Mouse (Mus musculus): ENCODE results near the gene Rpl18. TPM values are rescaled to one million over a fixed set of nuclear protein-coding genes. Genes with fewer than 3 reads are reported as not detected.

Gene Rpl18
- polyA plus RNA-seq, 1 experiment: 3,224 TPM

GRCm38 (mm10) chr7:45693921-45694591, 21.2 kb upstream of the Rpl18 start, which contains the start of gene Sec1:
Sec1 (minus strand) TSS chr7:45694402.
- no peak within 1 kb of the TSS for H3K4me2 ChIP-seq (ENCODE audit: low read depth)
- no peak within 1 kb of the TSS for H3K4me3 ChIP-seq
- H3K79me2 ChIP-seq (ENCODE audit: control insufficient read depth, insufficient read depth): no peaks in the 10 kb centered on the region
- H3K27me3 ChIP-seq (ENCODE audit: control insufficient read depth, insufficient read depth, insufficient read length): no peaks in the 10 kb centered on the region
- TF ChIP-seq TCF12 (IDR thresholded peaks at IDR 0.05; ENCODE audit: insufficient read depth, poor library complexity, severe bottlenecking): no peak
- no peak for TF ChIP-seq REST (IDR thresholded peaks at IDR 0.05; ENCODE audit: insufficient read depth, insufficient read length)
- no peak for TF ChIP-seq TCF3 (IDR thresholded peaks at IDR 0.05; ENCODE audit: insufficient read length, low read depth)
- no peaks in the 10 kb centered on the region for H3K36me3 ChIP-seq (ENCODE audit: control insufficient read depth, insufficient read depth)
- H3ac ChIP-seq (ENCODE audit: control insufficient read depth, insufficient read length): no peak within 1 kb of the TSS

- Histone ChIP-seq H3K4me2 (ENCODE audit: low read depth) (no peak overlapping the region), H3K36me3 (ENCODE audit: control insufficient read depth, insufficient read depth) (no peaks in the 10 kb centered on the region), H3K27me3 (ENCODE audit: control insufficient read depth, insufficient read depth, insufficient read length) (peaks cover 10% of the 10 kb centered on the region), H3K79me2 (ENCODE audit: control insufficient read depth, insufficient read depth) (no peaks in the 10 kb centered on the region), H3K4me3 (no peak overlapping the region), H3ac (ENCODE audit: control insufficient read depth, insufficient read length) (no peak overlapping the region)
- TF ChIP-seq CEBPB (IDR thresholded peaks at IDR 0.05; ENCODE audit: insufficient read depth, poor library complexity, severe bottlenecking): no peak
- no peak for TF ChIP-seq POLR2AphosphoS2 (IDR thresholded peaks at IDR 0.05; ENCODE audit: insufficient read length, low read depth)
- TF ChIP-seq USF1 (IDR thresholded peaks at IDR 0.05; ENCODE audit: low read depth): no peak
- TF ChIP-seq TCF12 (IDR thresholded peaks at IDR 0.05; ENCODE audit: insufficient read depth, poor library complexity, severe bottlenecking): no peak
- no peak for TF ChIP-seq E2F4 (IDR thresholded peaks at IDR 0.05; ENCODE audit: insufficient read depth)
- TF ChIP-seq MYOG (IDR thresholded peaks at IDR 0.05; ENCODE audit: control insufficient read depth in 1 of 3, insufficient read depth in 1 of 3, insufficient read length in 2 of 3, low read depth in 2 of 3): no peak
- TF ChIP-seq SRF (IDR thresholded peaks at IDR 0.05; ENCODE audit: control insufficient read depth, insufficient read length, low read depth): no peak
- no peak for TF ChIP-seq REST (IDR thresholded peaks at IDR 0.05; ENCODE audit: insufficient read depth, insufficient read length)
- TF ChIP-seq MYOD1 (IDR thresholded peaks at IDR 0.05; ENCODE audit: control insufficient read depth in 1 of 3, insufficient read length in 2 of 3, low read depth in 2 of 3): no peak
- TF ChIP-seq POLR2A (IDR thresholded peaks at IDR 0.05; ENCODE audit: insufficient read length, low read depth): no peak
- no peak for TF ChIP-seq MAX (IDR thresholded peaks at IDR 0.05; ENCODE audit: low read depth)
- TF ChIP-seq TCF3 (IDR thresholded peaks at IDR 0.05; ENCODE audit: insufficient read length, low read depth): no peak
These were observed 20.2 kb upstream of the Rpl18 start for GRCm38 (mm10) chr7:45695098-45695497.

GRCm38 (mm10) chr7:45697894-45698293, 17.4 kb upstream of the Rpl18 start:
- Histone ChIP-seq H3K27me3 (ENCODE audit: control insufficient read depth, insufficient read depth, insufficient read length) (peaks cover 16% of the 10 kb centered on the region), H3K4me2 (ENCODE audit: low read depth) (no peak overlapping the region), H3ac (ENCODE audit: control insufficient read depth, insufficient read length) (no peak overlapping the region), H3K4me3 (no peak overlapping the region), H3K36me3 (ENCODE audit: control insufficient read depth, insufficient read depth) (no peaks in the 10 kb centered on the region), H3K79me2 (ENCODE audit: control insufficient read depth, insufficient read depth) (no peaks in the 10 kb centered on the region)
- no peak for TF ChIP-seq TCF3 (IDR thresholded peaks at IDR 0.05; ENCODE audit: insufficient read length, low read depth)
- TF ChIP-seq MAX (IDR thresholded peaks at IDR 0.05; ENCODE audit: low read depth): no peak
- no peak for TF ChIP-seq TCF12 (IDR thresholded peaks at IDR 0.05; ENCODE audit: insufficient read depth, poor library complexity, severe bottlenecking)
- TF ChIP-seq CEBPB (IDR thresholded peaks at IDR 0.05; ENCODE audit: insufficient read depth, poor library complexity, severe bottlenecking): no peak
- TF ChIP-seq SRF (IDR thresholded peaks at IDR 0.05; ENCODE audit: control insufficient read depth, insufficient read length, low read depth): no peak
- no peak for TF ChIP-seq USF1 (IDR thresholded peaks at IDR 0.05; ENCODE audit: low read depth)
- no peak for TF ChIP-seq MYOG (IDR thresholded peaks at IDR 0.05; ENCODE audit: control insufficient read depth in 1 of 3, insufficient read depth in 1 of 3, insufficient read length in 2 of 3, low read depth in 2 of 3)
- no peak for TF ChIP-seq E2F4 (IDR thresholded peaks at IDR 0.05; ENCODE audit: insufficient read depth)
- no peak for TF ChIP-seq POLR2AphosphoS2 (IDR thresholded peaks at IDR 0.05; ENCODE audit: insufficient read length, low read depth)
- TF ChIP-seq POLR2A (IDR thresholded peaks at IDR 0.05; ENCODE audit: insufficient read length, low read depth): no peak
- no peak for TF ChIP-seq MYOD1 (IDR thresholded peaks at IDR 0.05; ENCODE audit: control insufficient read depth in 1 of 3, insufficient read length in 2 of 3, low read depth in 2 of 3)
- TF ChIP-seq REST (IDR thresholded peaks at IDR 0.05; ENCODE audit: insufficient read depth, insufficient read length): no peak

- H3K4me2 ChIP-seq (ENCODE audit: low read depth): peak within 1 kb of the TSS; percentile 69
- no peaks in the 10 kb centered on the region for H3K36me3 ChIP-seq (ENCODE audit: control insufficient read depth, insufficient read depth)
- no peak within 1 kb of the TSS for H3ac ChIP-seq (ENCODE audit: control insufficient read depth, insufficient read length)
- H3K79me2 ChIP-seq (ENCODE audit: control insufficient read depth, insufficient read depth): no peaks in the 10 kb centered on the region
- TF ChIP-seq TCF12 (IDR thresholded peaks at IDR 0.05; ENCODE audit: insufficient read depth, poor library complexity, severe bottlenecking): no peak
- TF ChIP-seq MAX (IDR thresholded peaks at IDR 0.05; ENCODE audit: low read depth): no peak
- no peak for TF ChIP-seq REST (IDR thresholded peaks at IDR 0.05; ENCODE audit: insufficient read depth, insufficient read length)
- no peak for TF ChIP-seq CEBPB (IDR thresholded peaks at IDR 0.05; ENCODE audit: insufficient read depth, poor library complexity, severe bottlenecking)
- peaks cover 16% of the 10 kb centered on the region for H3K27me3 ChIP-seq (ENCODE audit: control insufficient read depth, insufficient read depth, insufficient read length)
- peak within 1 kb of the TSS; percentile 8 for H3K4me3 ChIP-seq
These were observed 15.6 kb upstream of the Rpl18 start, which contains the start of gene Car11 for GRCm38 (mm10) chr7:45699523-45700141. Car11 (plus strand) TSS chr7:45699843.
